Mouse (Mus musculus) T-cell, adult 2 months (primary cell): ENCODE measurements around the gene Crim1.

Experiments used
- DNase-seq: peaks from one replicate; pipeline ENCODE4 v3.0.0; 2022; ENCODE audit warnings: low spot score

The Crim1 gene

DNA sequence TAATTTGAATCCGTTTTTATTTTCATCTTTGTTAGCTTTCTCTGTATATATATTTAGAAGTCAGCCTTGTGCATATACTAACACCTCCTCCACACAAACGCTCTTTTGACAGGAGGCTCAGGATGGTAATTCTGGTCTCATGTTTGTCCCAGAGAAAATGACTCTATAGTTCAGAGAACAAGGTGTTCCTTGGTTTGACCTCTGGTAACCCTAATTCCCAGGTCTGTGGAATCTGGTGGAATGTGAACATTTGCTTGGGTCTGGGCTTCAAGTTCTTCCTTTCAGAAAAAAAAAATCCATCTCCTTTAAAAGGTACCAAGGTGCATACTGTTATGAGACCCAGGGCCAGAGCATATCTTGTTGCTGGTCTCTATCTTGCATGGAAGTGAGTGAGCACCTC lies 9.6 kb downstream of the Crim1 start:
- DNase-seq = no peak

DNA sequence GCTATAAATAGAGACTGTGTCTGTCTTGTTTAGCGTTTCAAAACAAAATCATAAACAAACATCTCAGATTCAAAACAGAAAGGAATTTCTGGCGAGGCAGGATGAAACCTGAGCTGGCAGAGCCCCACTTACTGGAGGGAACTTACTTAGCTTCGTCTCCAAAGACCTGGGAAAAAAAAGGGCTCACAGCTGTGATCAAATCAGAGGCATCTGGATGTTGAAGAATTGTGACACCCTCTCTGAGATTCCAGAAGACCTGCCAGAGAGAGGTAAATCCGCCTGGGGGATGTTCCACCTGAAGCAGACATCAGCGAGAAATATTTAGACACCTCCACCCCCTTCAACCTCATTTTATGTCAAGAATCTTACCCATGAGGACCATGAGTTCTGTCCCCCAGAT lies 11.8 kb downstream of the Crim1 start:
- DNase-seq = no peak

DNA sequence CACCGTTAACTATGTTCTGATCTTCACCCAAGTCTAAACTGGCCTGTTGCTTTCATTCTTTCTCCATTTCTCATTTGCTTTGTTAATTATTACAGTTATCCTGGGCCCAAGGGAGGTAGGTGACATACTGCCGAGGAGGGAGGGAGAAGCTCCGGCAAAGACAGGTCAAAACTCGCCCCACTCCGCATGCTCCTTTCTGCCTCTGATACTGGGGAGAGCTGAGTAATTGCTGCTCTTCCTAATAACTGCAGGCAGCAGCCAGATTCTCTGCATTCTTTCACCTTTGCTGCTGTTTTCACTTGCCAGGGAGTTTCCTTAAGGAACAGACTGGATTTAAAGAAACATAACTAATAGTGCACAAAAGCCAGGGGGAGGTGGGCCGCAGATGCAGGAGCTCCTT lies 13.1 kb downstream of the Crim1 start:
- DNase-seq = no peak

DNA sequence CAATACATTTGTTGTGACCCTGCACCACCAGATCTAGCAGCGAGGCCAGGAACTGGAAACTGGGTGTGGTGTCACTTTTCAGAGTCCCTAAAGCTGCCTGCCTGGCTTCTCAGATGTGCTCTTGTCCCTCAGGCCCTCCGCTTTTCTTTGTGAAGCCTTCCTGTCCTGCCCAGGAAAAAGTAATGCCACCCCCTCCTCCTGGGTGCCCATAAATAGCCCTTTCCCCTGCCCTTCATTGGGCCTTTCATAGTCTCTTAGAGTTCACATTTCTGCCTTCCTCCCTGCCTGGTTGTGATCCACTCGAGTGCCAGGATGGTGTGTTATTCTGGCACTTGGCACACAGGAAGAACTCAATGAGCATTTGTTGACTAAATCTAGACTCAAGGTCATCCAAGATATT lies 16.5 kb downstream of the Crim1 start:
- DNase-seq = no peak

DNA sequence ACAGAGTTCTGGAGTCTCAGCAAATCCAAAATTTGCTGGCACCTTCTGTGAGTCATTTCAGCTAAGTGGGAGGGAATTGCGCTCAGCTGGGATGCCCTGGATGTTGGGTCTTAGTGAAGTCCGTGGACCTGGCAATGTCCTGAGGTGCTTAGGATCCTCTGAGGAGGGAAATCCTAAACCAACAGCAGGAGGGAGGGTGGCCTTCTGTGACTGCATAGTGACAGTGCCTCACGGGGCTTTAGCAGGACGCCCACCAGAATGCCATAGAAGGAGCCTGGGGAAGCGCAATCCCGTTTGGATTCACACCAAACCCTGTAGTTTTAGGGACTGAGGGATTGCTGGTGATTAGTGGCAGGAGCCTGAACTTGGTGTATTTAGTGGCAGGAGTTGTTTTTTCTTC lies 17.4 kb downstream of the Crim1 start:
- DNase-seq = no peak

DNA sequence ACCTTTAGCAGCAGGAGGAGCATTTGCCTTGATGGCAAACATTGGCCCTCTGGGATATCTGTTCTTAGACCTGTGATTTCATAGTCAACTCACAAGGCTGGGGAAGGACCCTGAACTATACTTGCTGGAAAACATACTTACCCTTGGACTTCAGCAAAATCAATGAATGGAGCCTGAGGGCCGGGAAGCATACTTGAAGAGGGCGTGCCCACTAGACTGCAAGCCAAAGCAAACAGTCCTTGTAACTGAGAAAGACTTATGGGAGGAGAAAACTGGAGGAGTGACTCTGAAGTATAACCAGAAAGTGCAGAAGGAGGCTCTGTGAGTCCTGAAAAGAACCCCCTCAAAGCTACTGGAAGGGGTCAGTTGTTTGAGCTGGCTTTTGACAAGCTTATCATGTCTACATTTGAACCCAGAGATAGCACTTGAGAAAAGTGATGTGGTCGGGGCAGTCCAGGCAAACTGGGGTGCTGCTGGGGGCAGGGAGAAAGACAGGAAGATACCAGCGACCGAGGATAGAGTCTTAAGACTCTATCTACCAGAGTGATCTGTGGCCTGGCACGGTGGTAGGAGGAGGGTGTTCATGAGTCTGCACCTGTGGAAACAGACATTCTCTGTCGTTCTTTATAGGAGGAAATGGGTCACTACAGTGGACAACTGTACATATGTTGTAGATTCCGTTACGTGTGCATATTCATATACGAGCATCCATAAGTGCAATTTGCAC lies 18.6 kb downstream of the Crim1 start:
- no peak for DNase-seq

DNA sequence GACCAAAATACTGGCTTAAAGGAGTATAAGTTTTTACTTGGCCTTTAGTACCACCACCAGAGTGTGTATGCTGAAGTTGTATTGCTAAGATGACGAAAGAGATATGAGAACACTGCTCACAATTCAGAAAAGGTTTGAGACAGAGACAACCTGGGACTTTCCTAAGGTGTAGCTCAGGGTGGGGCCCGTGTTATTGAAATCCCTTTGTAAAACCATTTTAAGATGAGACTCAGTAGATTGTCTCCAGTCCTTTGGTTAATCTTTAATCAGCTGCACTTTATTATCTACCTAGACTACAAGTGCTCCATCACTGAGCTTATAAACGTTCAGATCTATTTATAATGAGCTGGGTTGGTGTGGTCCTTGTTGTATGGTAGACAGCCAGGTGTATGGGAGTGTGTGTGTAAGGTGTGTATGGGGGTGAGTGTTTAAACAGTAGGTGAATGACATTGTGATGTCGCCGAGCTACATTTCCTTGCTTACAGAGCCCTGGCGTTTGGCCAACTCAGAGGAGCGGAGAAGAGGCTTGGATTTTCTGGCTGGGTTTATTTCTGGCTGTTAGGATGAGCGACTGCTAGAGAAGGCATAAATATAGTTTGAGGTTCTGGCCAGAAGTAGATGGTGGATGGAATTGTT lies 21.1 kb downstream of the Crim1 start:
- DNase-seq = no peak

DNA sequence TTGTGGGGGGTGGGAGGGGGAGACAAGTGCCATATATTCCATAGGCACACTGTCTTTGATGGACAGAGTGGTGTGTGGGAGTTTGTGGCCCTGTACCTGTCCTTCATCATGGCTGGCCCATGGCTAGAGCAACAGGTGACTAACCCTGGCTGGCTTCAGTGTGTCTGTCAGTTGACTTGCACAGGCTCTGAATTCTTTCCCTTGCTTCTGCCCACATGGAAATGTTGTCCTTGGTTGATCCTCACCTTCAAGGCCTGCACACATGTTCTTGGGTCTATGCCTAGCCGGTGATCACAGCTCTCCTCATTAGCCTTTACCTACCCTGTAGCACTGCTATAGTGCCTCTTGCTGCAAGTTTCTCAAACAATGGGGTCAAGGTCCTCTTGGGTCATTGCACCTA lies 21.8 kb downstream of the Crim1 start:
- no peak for DNase-seq

DNA sequence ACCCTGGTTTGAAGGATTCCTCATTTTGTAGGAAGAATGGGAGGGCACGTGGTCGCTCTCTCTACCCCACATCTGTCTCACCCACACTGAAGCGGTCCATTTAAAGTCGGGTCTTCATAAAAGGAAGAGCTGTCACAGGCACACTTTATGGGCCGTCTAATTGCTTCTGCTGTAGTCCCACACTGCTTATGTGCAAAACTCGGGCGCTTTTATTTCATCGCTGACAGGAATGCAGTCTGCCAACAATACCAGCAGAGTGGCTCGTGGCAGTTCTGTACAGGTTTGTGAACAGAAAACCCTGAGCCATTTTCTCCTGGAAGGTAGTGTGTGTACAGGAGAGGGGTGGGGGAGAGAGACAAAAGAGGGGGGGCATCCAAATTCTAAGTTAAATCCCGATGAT lies 23.9 kb downstream of the Crim1 start:
- no peak for DNase-seq

DNA sequence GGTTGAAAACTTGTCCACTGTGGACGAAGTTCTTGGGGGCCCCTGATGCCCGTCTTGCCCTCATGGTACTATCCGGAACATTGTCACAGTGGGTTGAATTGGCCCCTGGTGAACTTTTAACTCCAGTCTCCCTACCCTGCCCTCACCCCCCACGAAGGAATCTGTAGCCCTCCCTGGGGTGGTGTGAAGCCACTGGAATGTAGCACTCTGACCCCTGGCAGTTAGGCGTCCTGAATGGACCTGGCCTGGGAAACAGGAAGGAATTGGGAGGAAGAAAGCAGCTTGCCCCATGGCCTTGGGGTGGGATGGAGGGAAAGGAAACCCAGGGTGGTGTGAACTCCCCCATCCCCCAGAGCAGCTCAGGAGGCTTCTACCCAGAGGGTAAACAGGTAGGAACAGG lies 25.5 kb downstream of the Crim1 start:
- no peak for DNase-seq

DNA sequence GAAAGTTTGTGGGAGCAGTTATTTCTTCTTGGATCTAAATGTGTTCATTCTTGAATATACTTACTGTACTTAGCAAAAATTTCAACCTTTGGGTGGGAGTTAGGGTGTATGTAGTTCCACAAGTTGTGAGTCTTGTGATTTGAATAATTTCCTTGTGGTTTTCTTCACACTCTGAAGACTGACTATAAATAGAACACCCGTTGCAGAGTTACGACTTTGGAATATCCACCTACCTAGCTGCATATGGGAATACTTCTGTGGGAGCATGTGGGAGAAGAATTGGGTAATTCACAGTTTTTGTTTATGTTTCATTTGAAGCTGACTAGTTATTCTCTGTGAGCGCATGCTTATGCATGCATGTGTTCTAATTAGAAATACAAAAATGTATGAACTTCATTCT lies 27.2 kb downstream of the Crim1 start:
- DNase-seq = no peak

DNA sequence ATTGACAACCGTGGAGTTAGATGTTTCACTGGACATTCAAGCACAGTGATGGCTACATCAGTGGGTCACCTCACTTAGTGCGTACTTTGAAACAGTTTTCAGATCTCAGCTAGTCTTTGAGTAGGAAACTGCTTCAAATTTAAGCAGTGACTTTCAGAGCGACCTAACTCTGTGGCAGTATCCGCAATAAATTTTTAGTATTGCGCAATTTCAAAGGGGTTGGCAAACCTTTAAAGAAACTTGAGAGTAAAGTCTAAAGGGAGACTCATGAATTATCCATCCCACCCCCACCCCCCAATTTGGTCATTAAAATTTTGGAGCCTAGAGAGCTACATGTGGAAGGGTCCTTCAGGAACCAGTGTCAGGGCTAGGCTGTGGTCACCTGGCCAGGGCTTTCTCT lies 31.5 kb downstream of the Crim1 start:
- DNase-seq = no peak

DNA sequence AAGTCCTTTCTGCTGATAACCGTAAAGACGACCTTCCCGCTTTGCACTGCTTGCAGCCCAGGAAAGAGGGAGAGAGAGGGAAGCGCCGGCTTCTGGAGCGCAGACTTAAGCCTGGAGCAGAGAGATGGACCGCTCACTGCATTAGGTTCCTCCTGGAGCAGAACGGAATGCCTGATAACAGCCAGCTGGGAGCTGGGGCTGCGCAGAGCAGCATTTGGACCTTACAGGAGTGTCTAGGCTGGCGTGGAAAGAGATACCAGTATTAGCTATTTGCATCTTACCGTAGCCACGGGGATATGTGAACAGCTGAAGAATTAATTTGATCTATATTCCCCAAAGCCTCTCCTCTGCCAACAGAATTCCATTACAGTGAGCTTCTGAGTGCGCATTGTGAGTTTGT lies 32.7 kb downstream of the Crim1 start:
- DNase-seq = no peak

DNA sequence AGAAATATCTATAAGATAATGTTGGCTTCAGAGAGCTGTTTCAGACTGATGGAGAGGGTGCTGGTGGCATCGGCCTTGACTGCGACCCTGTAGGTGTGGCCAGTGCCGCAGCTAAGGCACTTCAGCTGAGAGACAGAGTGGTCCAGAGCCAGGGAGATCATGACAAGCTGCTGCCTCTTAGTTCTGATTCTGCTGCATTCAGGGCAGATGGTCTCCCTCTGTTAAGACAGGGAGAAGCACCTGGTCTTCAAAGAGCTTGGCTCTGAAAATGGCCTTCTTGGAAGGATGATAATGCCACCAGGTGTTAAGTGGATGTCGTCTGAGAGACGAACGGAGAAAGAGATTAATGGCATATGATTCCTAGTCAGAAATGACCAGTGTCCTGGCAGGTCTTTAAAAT lies 33.8 kb downstream of the Crim1 start:
- DNase-seq = no peak

DNA sequence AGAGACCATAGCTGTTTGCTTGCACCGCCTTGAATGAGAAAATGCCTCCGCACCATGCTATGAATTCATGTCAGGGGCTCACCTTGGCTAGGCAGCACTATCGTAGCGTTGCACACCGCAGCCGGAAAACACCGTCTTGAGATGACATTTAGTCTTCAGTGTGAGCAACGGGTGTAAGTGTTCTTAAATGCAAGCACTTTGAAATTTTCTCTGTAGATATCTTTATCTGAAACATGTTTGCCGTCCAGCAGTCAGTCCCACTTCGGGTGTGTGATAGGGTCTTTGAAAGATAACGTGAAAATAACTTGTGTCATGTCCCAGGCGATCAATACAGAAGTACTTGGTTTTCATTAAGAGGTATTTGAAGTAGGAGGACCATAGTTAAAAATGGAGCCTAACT lies 36.1 kb downstream of the Crim1 start:
- no peak for DNase-seq

DNA sequence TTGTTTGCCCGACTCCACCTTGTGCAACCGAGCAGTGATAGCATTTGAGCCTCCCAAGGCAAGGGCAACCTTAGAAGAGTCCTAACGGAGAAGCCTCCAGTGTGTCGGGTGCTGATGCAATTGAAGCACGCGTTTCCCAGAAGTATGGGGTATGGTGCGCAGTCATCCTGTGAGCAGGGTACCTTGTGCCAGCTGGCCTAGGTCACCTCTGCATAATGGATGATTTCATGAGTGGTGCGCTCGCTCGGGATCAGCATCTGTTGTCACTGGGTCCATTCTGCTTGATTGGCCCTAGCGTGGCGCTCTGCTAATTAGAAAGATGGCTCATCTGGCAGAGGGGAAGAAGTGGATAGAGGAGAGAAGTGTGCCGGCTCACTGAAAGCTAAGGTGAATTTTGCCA lies 37.9 kb downstream of the Crim1 start:
- DNase-seq = no peak

DNA sequence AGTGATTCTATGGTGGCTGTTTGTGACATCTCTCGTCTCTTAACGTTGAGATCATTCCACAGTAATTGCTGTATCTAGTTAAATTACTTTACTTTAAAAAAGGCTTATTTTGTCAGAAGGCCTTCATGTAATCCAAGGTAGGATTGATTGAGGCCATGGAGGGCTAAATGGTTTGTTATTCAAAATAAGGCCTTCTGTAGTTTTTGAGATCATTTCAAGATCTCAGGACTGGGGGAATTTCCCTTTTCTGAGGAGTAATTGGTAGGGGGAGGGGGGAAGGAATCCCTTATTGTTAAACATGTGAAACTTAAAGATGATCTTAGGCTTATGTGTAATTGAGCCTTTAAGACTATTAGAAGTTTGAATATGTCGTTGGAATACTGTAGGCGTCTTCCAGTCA lies 40.1 kb downstream of the Crim1 start:
- no peak for DNase-seq

DNA sequence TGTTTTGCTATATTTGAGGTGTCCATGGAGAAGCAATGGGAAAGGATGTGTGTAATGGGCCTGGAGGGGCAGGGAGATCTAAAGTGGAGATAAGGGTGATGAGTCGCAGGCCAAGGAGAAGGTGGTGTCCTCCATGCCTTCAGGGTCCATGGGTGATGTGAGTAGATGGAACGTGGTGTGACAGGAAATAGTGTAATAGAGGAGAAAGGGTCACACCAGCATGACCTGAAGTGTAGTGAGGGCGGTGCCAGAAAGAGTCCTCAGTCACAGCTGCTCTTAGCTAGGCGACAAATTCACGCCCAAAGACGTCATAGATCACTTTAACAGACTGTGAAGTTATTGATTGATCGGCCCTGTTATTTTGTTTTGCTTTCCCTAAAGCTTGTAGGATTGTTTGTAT lies 41.2 kb downstream of the Crim1 start:
- no peak for DNase-seq

DNA sequence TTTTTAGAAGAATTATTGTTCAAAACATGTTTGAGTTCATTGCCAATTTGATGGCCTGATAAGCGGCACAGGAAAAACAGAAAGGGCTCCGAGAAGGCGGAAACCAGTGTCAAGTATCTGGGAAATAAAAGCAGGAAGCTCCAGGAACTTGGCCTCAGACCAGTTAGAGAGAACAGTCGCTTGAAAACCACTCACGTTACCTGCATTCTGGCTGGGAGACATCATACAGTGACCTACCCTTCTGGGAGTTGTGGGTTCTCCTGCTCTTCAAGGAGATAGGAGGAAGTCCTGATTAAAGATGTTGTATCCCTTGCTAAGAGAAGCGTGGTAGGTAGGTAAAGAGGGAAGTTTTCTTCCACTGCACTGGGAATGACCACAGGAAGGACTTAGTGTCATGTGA lies 44.7 kb downstream of the Crim1 start:
- DNase-seq = no peak

DNA sequence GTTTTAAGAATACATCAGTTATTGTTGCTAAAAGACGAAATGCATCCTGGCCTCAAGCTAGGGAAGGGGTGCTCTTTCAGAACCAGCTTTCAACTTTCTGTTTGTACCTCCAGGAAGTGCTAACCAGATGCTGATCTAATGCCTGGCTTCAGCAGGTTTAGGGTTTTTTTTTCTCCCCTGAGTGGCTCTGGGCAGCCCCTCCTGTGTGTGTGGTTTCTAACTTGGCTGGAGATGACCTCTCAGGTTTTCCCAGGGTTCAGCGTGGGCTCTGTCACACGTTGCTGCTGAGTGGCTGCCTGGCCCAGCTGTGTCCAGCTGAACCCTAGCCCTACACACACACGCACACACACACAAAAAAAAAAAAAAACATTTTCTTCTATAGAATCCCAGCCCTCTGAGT lies 45.4 kb downstream of the Crim1 start:
- DNase-seq = peak; percentile 16

DNA sequence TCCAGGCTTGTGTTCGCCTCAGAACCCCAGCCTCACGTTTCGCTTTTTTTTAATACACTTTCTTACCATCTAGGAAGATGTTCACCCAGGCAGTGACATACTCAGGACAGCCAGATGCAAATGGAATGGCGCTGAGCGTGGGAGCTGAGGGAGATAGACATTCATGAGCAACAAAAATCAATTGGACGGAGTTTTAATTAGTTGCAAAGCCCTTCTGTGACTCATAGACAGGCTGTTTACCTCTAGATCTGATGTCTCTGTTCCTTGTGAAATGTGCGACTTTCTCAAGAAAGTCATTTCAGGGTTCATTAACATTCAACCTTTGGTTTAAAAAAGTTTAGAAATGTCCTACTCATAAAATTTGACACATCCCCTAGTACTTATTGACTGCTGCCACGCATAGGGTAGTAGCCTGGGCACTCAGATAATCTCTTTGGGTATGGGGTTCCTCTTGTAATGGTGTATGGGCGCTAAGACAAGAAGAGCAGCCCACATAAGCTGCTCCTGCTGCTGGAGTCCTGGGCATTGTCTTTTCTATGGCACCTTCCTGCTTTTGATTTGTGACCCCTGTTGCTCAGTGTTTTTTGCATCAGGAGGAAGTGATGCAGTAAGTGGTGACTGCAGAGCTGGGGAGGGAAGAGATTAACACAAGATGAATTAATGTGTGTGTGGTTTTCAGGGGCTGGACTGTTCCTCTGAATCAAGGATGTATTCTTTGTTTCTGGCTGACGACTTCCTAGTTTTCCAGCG lies 46.8 kb downstream of the Crim1 start:
- DNase-seq = peak; percentile 32

DNA sequence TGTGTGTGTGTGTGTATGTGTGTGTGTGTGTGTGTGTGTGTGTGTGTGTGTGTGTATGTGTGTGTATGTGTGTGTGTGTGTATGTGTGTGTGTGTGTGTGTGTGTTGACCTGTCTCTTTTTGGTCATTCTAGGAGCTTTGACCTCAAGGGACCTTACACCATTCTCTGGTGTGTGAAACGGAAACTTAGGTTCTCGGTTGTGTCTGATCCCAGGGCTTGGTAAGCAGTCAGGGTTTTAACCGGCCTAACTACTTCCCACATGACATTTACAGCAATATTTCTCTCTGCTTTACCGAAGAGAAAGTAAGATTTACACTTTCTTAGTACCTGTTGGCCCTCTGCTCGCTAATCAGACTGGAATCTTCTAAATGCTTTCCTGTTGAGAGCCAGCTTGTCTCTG lies 48.1 kb downstream of the Crim1 start:
- no peak for DNase-seq

DNA sequence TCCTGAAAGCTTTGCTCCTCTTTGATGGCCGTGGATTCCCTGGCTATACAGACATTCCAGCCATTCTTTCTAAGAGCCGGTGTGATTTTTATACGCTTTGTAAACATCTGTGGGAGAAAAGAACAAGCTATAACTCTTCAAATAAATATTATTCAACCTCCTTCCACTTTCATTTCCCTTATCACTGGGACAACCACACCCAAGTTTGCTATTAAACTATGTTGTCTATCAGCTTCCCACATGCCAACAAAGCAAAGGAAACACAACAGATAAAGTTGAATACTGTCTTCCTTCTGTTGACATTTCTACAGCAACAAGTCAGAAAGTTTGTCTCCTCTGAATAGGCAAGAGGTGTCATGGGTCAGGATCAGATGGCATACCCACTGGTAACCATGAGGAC lies 48.9 kb downstream of the Crim1 start:
- DNase-seq = no peak
